Mouse (Mus musculus) liver, embryonic 15.5 days (tissue): Measurements from ENCODE around the gene Ubxn1. TPM values are rescaled to one million over a fixed set of nuclear protein-coding genes. Genes with fewer than 3 reads are reported as not detected.
"Not testable (repeated sequence)": the region's sequence is repeated elsewhere in the genome, so short reads cannot be mapped to it uniquely, and the experiment has no call there.

ENCODE experiments used
- ATAC-seq: fragments of 200-750 bp; cut with Nextera tagmentation; 2 replicates; pipeline ENCODE4 v1.8.0; 2017; ENCODE audit warnings: moderate number of reproducible peaks, mild to moderate bottlenecking, moderate library complexity; ENCODE audit not compliant: insufficient read depth
- H3K27ac ChIP-seq: fragments of 300-500 bp; sonication (generic); replicated peaks from 2 replicates; pipeline ENCODE4 v1.5.1; 2015; ENCODE audit warnings: mild to moderate bottlenecking, inconsistent platforms
- H3K27me3 ChIP-seq: fragments of 300-500 bp; sonication (generic); 2 replicates; pipeline ENCODE4 v1.6.1; 2015; ENCODE audit warnings: mild to moderate bottlenecking, inconsistent platforms
- H3K36me3 ChIP-seq: fragments of 300-500 bp; sonication (generic); replicated peaks from 2 replicates; pipeline ENCODE4 v1.6.1; 2015; ENCODE audit warnings: moderate library complexity, mild to moderate bottlenecking, inconsistent platforms
- H3K4me1 ChIP-seq: fragments of 300-500 bp; sonication (generic); replicated peaks from 2 replicates; pipeline ENCODE4 v1.6.1; 2015; ENCODE audit warnings: inconsistent platforms
- H3K4me2 ChIP-seq: fragments of 300-500 bp; sonication (generic); 2 replicates; pipeline ENCODE4 v1.6.1; 2015; ENCODE audit warnings: moderate library complexity, mild to moderate bottlenecking, inconsistent platforms
- H3K4me3 ChIP-seq: fragments of 300-500 bp; sonication (generic); replicated peaks from 2 replicates; pipeline ENCODE4 v1.5.1; 2015; ENCODE audit warnings: mild to moderate bottlenecking, inconsistent platforms
- H3K9ac ChIP-seq: fragments of 300-500 bp; sonication (generic); 2 replicates; pipeline ENCODE4 v1.6.1; 2015; ENCODE audit warnings: moderate library complexity, mild to moderate bottlenecking, inconsistent platforms
- H3K9me3 ChIP-seq: fragments of 300-500 bp; sonication (generic); replicated peaks from 2 replicates; pipeline ENCODE4 v1.6.1; 2016; ENCODE audit warnings: inconsistent platforms
- WGBS: fragments of 180-500 bp; shearing (Covaris S2); methylation state at CpG from one replicate; pipeline ENCODE4 v1.1.7; 2015; ENCODE audit warnings: mixed read lengths; ENCODE audit not compliant: insufficient replicate concordance; 5-methylcytosine and 5-hydroxymethylcytosine counted together
- polyA plus RNA-seq: library from polyadenylated mRNA; unstranded; fragments of >200 nt; fragmentation: Nextera tagmentation; extraction: Ambion mirVana; gene quantifications from 2 replicates; pipeline ENCODE4 v1.2.1, GENCODE M21; 2015

The Ubxn1 gene
- polyA plus RNA-seq, 1 experiment from 2014 or later, result 90.4 TPM

GRCm38 (mm10) chr19:8859018-8859417, 12.3 kb upstream of the Ubxn1 start:
- no peak overlapping the region for H3K9ac ChIP-seq
- no peaks in the 10 kb centered on the region for H3K4me1 ChIP-seq
- no peak for ATAC-seq
- H3K4me3 ChIP-seq, result no peak overlapping the region
- H3K36me3 ChIP-seq, result no peaks in the 10 kb centered on the region
- no peaks in the 10 kb centered on the region for H3K9me3 ChIP-seq
- H3K27ac ChIP-seq, result no peak overlapping the region
- no peaks in the 10 kb centered on the region for H3K27me3 ChIP-seq
- 20% methylated on average over 1 of the region's 1 CpGs for WGBS
- H3K4me2 ChIP-seq, result no peak overlapping the region

GRCm38 (mm10) chr19:8864265-8864664, 7.0 kb upstream of the Ubxn1 start:
- H3K9ac ChIP-seq, result no peak overlapping the region

GRCm38 (mm10) chr19:8870381-8870780, 915 bp upstream of the Ubxn1 start:
- not testable (repeated sequence) for H3K9me3 ChIP-seq, ATAC-seq, H3K27me3 ChIP-seq
- WGBS, result 46% methylated on average over 3 of the region's 3 CpGs
- 0 out of 2 replicates have a peak overlapping the region, but pooled peaks have one; percentile 92 for H3K27ac ChIP-seq
- H3K36me3 ChIP-seq, result peaks cover 28% of the 10 kb centered on the region
- H3K4me1 ChIP-seq, result peaks cover 52% of the 10 kb centered on the region
- H3K9ac ChIP-seq, result 0 out of 2 replicates have a peak overlapping the region, but pooled peaks have one; percentile 99
- H3K4me3 ChIP-seq, result peak overlapping the region; percentile 98
- H3K4me2 ChIP-seq, result peak overlapping the region; percentile 90

More at GRCm38 (mm10) chr19:8864265-8864664, 7.0 kb upstream of the Ubxn1 start:
- Histone ChIP-seq H3K9me3 (no peaks in the 10 kb centered on the region), H3K4me1 (0 out of 2 replicates have a peak, but pooled peaks cover 6% of the 10 kb centered on the region), H3K4me3 (no peak overlapping the region), H3K27ac (no peak overlapping the region), H3K36me3 (no peaks in the 10 kb centered on the region), H3K4me2 (no peak overlapping the region), H3K27me3 (no peaks in the 10 kb centered on the region)
- ATAC-seq, result no peak
- WGBS, result 69% methylated on average over 6 of the region's 6 CpGs

GRCm38 (mm10) chr19:8870838-8871237, 458 bp upstream of the Ubxn1 start:
- peaks cover 52% of the 10 kb centered on the region for H3K4me1 ChIP-seq
- H3K27me3 ChIP-seq, result no peaks in the 10 kb centered on the region
- H3K9me3 ChIP-seq, result no peaks in the 10 kb centered on the region
- peak overlapping the region; percentile 99 for H3K9ac ChIP-seq
- H3K4me2 ChIP-seq, result peak overlapping the region; percentile 90
- WGBS, result 26% methylated on average over 9 of the region's 9 CpGs
- peak overlapping the region; percentile 98 for H3K4me3 ChIP-seq
- ATAC-seq, result peak; percentile 19
- peak overlapping the region; percentile 92 for H3K27ac ChIP-seq
- H3K36me3 ChIP-seq, result peaks cover 33% of the 10 kb centered on the region

GRCm38 (mm10) chr19:8872266-8872840, 1.1 kb downstream of the Ubxn1 start:
- ATAC-seq, result no peak
- peak overlapping the region; percentile 99 for H3K9ac ChIP-seq
- peaks cover 46% of the 10 kb centered on the region for H3K36me3 ChIP-seq
- peak overlapping the region; percentile 90 for H3K4me2 ChIP-seq
- H3K9me3 ChIP-seq, result no peaks in the 10 kb centered on the region
- H3K4me3 ChIP-seq, result peak overlapping the region; percentile 98
- peaks cover 52% of the 10 kb centered on the region for H3K4me1 ChIP-seq
- peak overlapping the region; percentile 92 for H3K27ac ChIP-seq
- no peaks in the 10 kb centered on the region for H3K27me3 ChIP-seq
- 64% methylated on average over 10 of the region's 10 CpGs for WGBS

- no peaks in the 10 kb centered on the region for H3K27me3 ChIP-seq
- peaks cover 49% of the 10 kb centered on the region for H3K36me3 ChIP-seq
Measured at GRCm38 (mm10) chr19:8875031-8875430, 3.7 kb downstream of the Ubxn1 start.

GRCm38 (mm10) chr19:8880311-8881033, 9.2 kb downstream of the Ubxn1 start, which contains the start of gene Uqcc3:
Gene Uqcc3, minus strand, starts transcription at chr19:8880923.
- H3K4me3 ChIP-seq, result peak within 1 kb of the TSS; percentile 83
- H3K36me3 ChIP-seq, result peaks cover 20% of the 10 kb centered on the region
- no peaks in the 10 kb centered on the region for H3K27me3 ChIP-seq
- H3K4me2 ChIP-seq, result peak within 1 kb of the TSS; percentile 93
- peak; percentile 94 for ATAC-seq
- under 1% methylated on average over 42 of the region's 42 CpGs for WGBS
- H3K9ac ChIP-seq, result peak within 1 kb of the TSS; percentile 95
- H3K9me3 ChIP-seq, result no peaks in the 10 kb centered on the region
- H3K4me1 ChIP-seq, result peaks cover 18% of the 10 kb centered on the region
- H3K27ac ChIP-seq, result peak within 1 kb of the TSS; percentile 76

More at GRCm38 (mm10) chr19:8875031-8875430, 3.7 kb downstream of the Ubxn1 start:
- no peak overlapping the region for H3K4me3 ChIP-seq
- no peak for ATAC-seq
- WGBS, result 87% methylated on average over 7 of the region's 7 CpGs
- H3K9me3 ChIP-seq, result no peaks in the 10 kb centered on the region
- peak overlapping the region; percentile 34; the same call in 1 of the 2 replicates for H3K27ac ChIP-seq
- no peak overlapping the region for H3K4me2 ChIP-seq
- H3K4me1 ChIP-seq, result peaks cover 49% of the 10 kb centered on the region
- no peak overlapping the region for H3K9ac ChIP-seq

GRCm38 (mm10) chr19:8881034-8881392, 9.7 kb downstream of the Ubxn1 start:
- H3K4me3 ChIP-seq, result peak overlapping the region; percentile 83
- no peaks in the 10 kb centered on the region for H3K9me3 ChIP-seq
- no peak overlapping the region for H3K27ac ChIP-seq
- ATAC-seq, result no peak
- peak overlapping the region; percentile 95; the same call in 1 of the 2 replicates for H3K9ac ChIP-seq
- peaks cover 15% of the 10 kb centered on the region for H3K36me3 ChIP-seq
- peaks cover 18% of the 10 kb centered on the region for H3K4me1 ChIP-seq
- H3K4me2 ChIP-seq, result peak overlapping the region; percentile 93
- H3K27me3 ChIP-seq, result no peaks in the 10 kb centered on the region
- WGBS, result 7% methylated on average over 3 of the region's 3 CpGs

GRCm38 (mm10) chr19:8883616-8884015, 12.3 kb downstream of the Ubxn1 start, which contains the start of the genes Lbhd1 and Gm49403:
Gene Lbhd1, plus strand, starts transcription at chr19:8883732.
Gene Gm49403, plus strand, starts transcription at chr19:8883930.
- Histone ChIP-seq H3K4me2 (no peak within 1 kb of the TSS), H3K9ac (no peak within 1 kb of the TSS), H3K27me3 (no peaks in the 10 kb centered on the region), H3K36me3 (peaks cover 3% of the 10 kb centered on the region; the same call in 1 of the 2 replicates), H3K4me1 (peaks cover 34% of the 10 kb centered on the region), H3K9me3 (no peaks in the 10 kb centered on the region), H3K4me3 (no peak within 1 kb of the TSS), H3K27ac (no peak within 1 kb of the TSS)
- WGBS, result 65% methylated on average over 3 of the region's 3 CpGs
- ATAC-seq, result no peak

- H3K9me3 ChIP-seq, result no peaks in the 10 kb centered on the region
- peak overlapping the region; percentile 81; the same call in 1 of the 2 replicates for H3K9ac ChIP-seq
- ATAC-seq, result no peak
- H3K27ac ChIP-seq, result peak overlapping the region; percentile 75; the same call in 1 of the 2 replicates
- H3K4me2 ChIP-seq, result peak overlapping the region; percentile 78
- H3K4me3 ChIP-seq, result peak overlapping the region; percentile 76
- H3K4me1 ChIP-seq, result peaks cover 40% of the 10 kb centered on the region
- H3K36me3 ChIP-seq, result peaks cover 20% of the 10 kb centered on the region
- no peaks in the 10 kb centered on the region for H3K27me3 ChIP-seq
- WGBS, result 25% methylated on average over 1 of the region's 1 CpGs
Measured at GRCm38 (mm10) chr19:8886916-8887584, 15.8 kb downstream of the Ubxn1 start.
